Comparison of ENCODE assay signal across 13 mouse cellular contexts in the genomic region with DNA sequence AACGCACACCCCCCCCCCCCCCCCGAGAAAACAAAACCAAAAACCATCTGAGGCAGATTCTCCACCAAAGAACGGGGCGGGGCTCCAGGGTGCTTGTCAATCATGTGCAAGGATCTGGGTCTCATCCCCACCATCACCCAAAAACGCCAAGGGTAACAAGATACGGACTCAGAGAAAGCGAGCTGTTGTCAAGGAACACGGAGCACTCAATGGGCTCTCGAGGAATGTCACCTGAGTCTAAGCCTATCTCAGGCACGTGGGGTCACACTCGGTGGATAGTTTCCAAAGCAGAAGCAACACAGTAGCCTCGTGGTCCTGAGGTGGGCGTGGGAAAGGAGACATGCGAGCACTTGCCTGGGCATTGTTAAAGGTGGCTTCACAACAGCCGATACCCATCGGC. TPM values are rescaled to one million over a fixed set of nuclear protein-coding genes. Genes with fewer than 3 reads are reported as not detected.
DNase-seq lines count a peak whose midpoint lies in the region; ATAC-seq lines count a peak whose summit lies in the region.
"Had no signal": no experiment of that assay in that cellular context is flagged by ENCODE, and none has a peak within 500 bp of the region (broad histone marks: within the 10 kb centered on the region; RNA-seq: fewer than 3 reads in every experiment).

No protein-coding gene starts in this region.

- H3K4me2 ChIP-seq in kidney, embryonic 15.5 days, result no peak overlapping the region
- no peak overlapping the region for H3K4me2 ChIP-seq in kidney, embryonic 16.5 days (replicated peaks; ENCODE audit: low read depth, low read length)
- H3K4me2 ChIP-seq: neural tube, embryonic 12.5 days had no signal

- H3K4me1 ChIP-seq in kidney, embryonic 15.5 days, result peaks cover 85% of the 10 kb centered on the region
- H3K4me1 ChIP-seq in kidney, embryonic 16.5 days (ENCODE audit: insufficient read depth, low read length), result peaks cover 89% of the 10 kb centered on the region

- 76% methylated on average over 16 of the region's 16 CpGs for WGBS in kidney, embryonic 15.5 days
- 73% methylated on average over 16 of the region's 16 CpGs for WGBS in kidney, embryonic 16.5 days

- H3K36me3 ChIP-seq in kidney, embryonic 15.5 days, result peaks cover 17% of the 10 kb centered on the region
- peaks cover 10% of the 10 kb centered on the region for H3K36me3 ChIP-seq in kidney, embryonic 16.5 days (ENCODE audit: insufficient read depth, low read length)

- H3K4me3 ChIP-seq in kidney, embryonic 15.5 days (replicated peaks), result no peak overlapping the region
- H3K4me3 ChIP-seq in kidney, embryonic 16.5 days (ENCODE audit: low read length), result no peak overlapping the region
- H3K4me3 ChIP-seq: neural tube, embryonic 12.5 days had no signal

- H3K9me3 ChIP-seq in kidney, embryonic 15.5 days (replicated peaks), result no peaks in the 10 kb centered on the region
- H3K9me3 ChIP-seq in kidney, embryonic 16.5 days (ENCODE audit: low read length), result no peaks in the 10 kb centered on the region
- H3K9me3 ChIP-seq: G1E; neural tube, embryonic 12.5 days had no signal

- ATAC-seq in kidney, embryonic 15.5 days (replicated peaks; ENCODE audit: low FRiP score), result no peak
- ATAC-seq in kidney, embryonic 16.5 days (ENCODE audit: low FRiP score, low TSS enrichment), result no peak
- ATAC-seq in monocyte, adult 5-6 weeks (replicated peaks; ENCODE audit: insufficient number of reproducible peaks, low FRiP score, low TSS enrichment, poor library complexity, severe bottlenecking), result no peak

- H3K27ac ChIP-seq in kidney, embryonic 15.5 days, result peak overlapping the region; percentile 85; the same call in 1 of the 2 replicates
- no peak overlapping the region for H3K27ac ChIP-seq in kidney, embryonic 16.5 days (ENCODE audit: low read length)
- H3K27ac ChIP-seq: neural tube, embryonic 12.5 days had no signal

- no peak overlapping the region for H3K9ac ChIP-seq in kidney, embryonic 15.5 days
- H3K9ac ChIP-seq in kidney, embryonic 16.5 days (replicated peaks; ENCODE audit: low read length), result no peak overlapping the region
- H3K9ac ChIP-seq: neural tube, embryonic 12.5 days had no signal

- peak; percentile 9 for DNase-seq in adrenal gland, postnatal 10 days
- DNase-seq in adrenal gland, adult 8-10 months, result no peak
- peak; percentile 37 for DNase-seq in T-cell, adult 2 months (ENCODE audit: low spot score)
- peak; percentile 55 for DNase-seq in induced T-regulatory cell, adult 2 months (ENCODE audit: low read depth)
- DNase-seq in thymus, adult 18-20 months, result no peak
- DNase-seq: kidney, postnatal 4 days; lung, postnatal 14 days; right cerebral cortex, postnatal 4 days had no signal

- no peaks in the 10 kb centered on the region for H3K27me3 ChIP-seq in kidney, embryonic 15.5 days
- no peaks in the 10 kb centered on the region for H3K27me3 ChIP-seq in kidney, embryonic 16.5 days (ENCODE audit: insufficient read depth, low read length)
- H3K27me3 ChIP-seq: neural tube, embryonic 12.5 days had no signal

RNA-seq across cellular contexts. Expression of a gene that starts 18.3 kb away (rescaled TPM):
- total RNA-seq in adrenal gland, postnatal 10 days (2021), result 10 to 100 TPM; 41.1 to 58.1 TPM
- total RNA-seq in adrenal gland, adult 8-10 months (2022), result 100 to 1,000 TPM in 1 of 4 experiments, 10 to 100 TPM in 3; 76.1 to 101 (median 91.9) TPM
- 33.8 and 35.3 TPM in 2 replicates for polyA plus RNA-seq in kidney, embryonic 15.5 days (2015; fragmentation: Nextera tagmentation; extraction: Ambion mirVana)
- 40.8 and 41.8 TPM in 2 replicates for polyA plus RNA-seq in kidney, embryonic 16.5 days (2015; fragmentation: Nextera tagmentation; extraction: Ambion mirVana)
- total RNA-seq in monocyte, adult 5-6 weeks (2017), result 118 to 126 TPM (median 121 TPM) in 3 replicates

RNA-seq across cellular contexts. Expression of a gene that starts 40.3 kb away (rescaled TPM):
- 10 to 100 TPM; 18.2 to 22.5 TPM for total RNA-seq in adrenal gland, postnatal 10 days (2021)
- 10 to 100 TPM; 13.2 to 29.8 (median 22.8) TPM for total RNA-seq in adrenal gland, adult 8-10 months (2022)
- 18.2 and 20.0 TPM in 2 replicates for polyA plus RNA-seq in kidney, embryonic 15.5 days (2015; fragmentation: Nextera tagmentation; extraction: Ambion mirVana)
- 23.1 and 25.6 TPM in 2 replicates for polyA plus RNA-seq in kidney, embryonic 16.5 days (2015; fragmentation: Nextera tagmentation; extraction: Ambion mirVana)
- total RNA-seq in monocyte, adult 5-6 weeks (2017), result 47.8 to 65.8 TPM (median 64.6 TPM) in 3 replicates

Comparison
In these comparisons a context has a peak if more than half of its experiments do, and no peak if none do; other contexts are left out.
1. DNase-seq: peak in adrenal gland, postnatal 10 days (single experiment), T-cell, adult 2 months (single experiment) and induced T-regulatory cell, adult 2 months (single experiment); none in adrenal gland, adult 8-10 months (single experiment) and thymus, adult 18-20 months (0 of 2).